Mouse (Mus musculus) bone marrow macrophage, adult 2 months (primary cell): ENCODE results near the gene Gpr27.

Experiments
- CTCF ChIP-seq: IDR thresholded peaks from 2 replicates; pipeline ENCODE4 v1.5.1; 2012; ENCODE audit warnings: low read depth, mild to moderate bottlenecking, low read length, moderate library complexity
- POLR2A ChIP-seq: IDR thresholded peaks from 2 replicates; pipeline ENCODE4 v1.6.1; 2012; ENCODE audit warnings: mild to moderate bottlenecking, low read depth, low read length, borderline replicate concordance

- TF ChIP-seq POLR2A (no peak), CTCF (no peak)
Measured at GRCm38 (mm10) chr6:99715913-99716312, 23.4 kb downstream of the Gpr27 start.
